Mouse (Mus musculus) lung, adult 2 months (tissue): ENCODE measurements at regions not wholly inside any gene's neighbourhood (a gene's known extent, or its start where the extent isn't known, plus 50 kb on each side); places are given as distances from the start of the nearest gene placed in this dataset.

Experiments
- CTCF ChIP-seq: fragments of 200-500 bp; IDR thresholded peaks from 2 replicates; pipeline ENCODE4 v1.5.1; 2011; ENCODE audit warnings: mild to moderate bottlenecking, low read length, control low read depth; ENCODE audit not compliant: insufficient read depth
- POLR2A ChIP-seq: fragments of 200-500 bp; IDR thresholded peaks from 2 replicates; pipeline ENCODE4 v1.6.1; 2011; ENCODE audit warnings: low read depth, mild to moderate bottlenecking, control low read depth, low read length, borderline replicate concordance; ENCODE audit errors: extremely low read depth

GRCm38 (mm10) chr1:89251753-89252152 is 181.5 kb downstream of the Sh3bp4 start:
- TF ChIP-seq CTCF (no peak), POLR2A (no peak)
